ENCODE assay signal across 11 mouse cellular contexts in the genomic region with DNA sequence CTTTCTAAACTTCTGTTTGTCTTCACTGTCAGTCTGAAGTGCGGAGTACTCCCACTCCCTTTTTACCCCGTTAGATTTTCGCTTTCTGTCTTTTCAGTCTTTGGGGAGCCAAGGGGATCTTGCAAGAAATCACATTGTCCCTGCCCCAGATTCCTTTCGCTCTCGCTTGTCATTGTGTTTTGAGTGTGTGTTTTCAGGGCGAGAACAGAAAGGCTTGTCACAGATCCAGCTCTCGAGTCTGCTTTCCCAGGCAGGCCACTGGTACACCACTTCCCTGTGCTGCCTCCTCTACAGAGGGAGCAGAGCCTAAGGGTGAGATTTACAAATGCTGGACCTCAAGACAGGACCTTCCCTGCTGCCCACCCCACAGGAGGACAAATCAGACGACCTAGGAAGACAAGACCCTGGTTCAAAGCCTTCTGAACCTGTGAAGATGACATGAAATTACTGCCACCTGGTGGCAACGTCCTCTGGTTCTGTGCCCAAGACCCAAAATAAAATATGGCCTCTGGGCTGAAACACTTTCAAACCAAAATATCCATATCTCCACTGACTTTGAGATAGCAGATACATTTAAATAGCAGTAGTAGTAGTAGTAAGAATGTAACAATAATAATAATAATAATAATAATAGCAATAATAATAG.
DNase-seq lines count a peak whose midpoint lies in the region; ATAC-seq lines count a peak whose summit lies in the region.
"Had no signal": no experiment of that assay in that cellular context is flagged by ENCODE, and none has a peak within 500 bp of the region (broad histone marks: within the 10 kb centered on the region; RNA-seq: fewer than 3 reads in every experiment).

No protein-coding gene starts in this region.

- no peaks in the 10 kb centered on the region for H3K4me1 ChIP-seq in kidney, embryonic 14.5 days (ENCODE audit: control insufficient read depth, insufficient read depth, low read length)

- WGBS in kidney, embryonic 14.5 days = 64% methylated on average over 9 of the region's 9 CpGs

- H3K9me3 ChIP-seq in kidney, embryonic 14.5 days (ENCODE audit: control insufficient read depth, low read length) = no peaks in the 10 kb centered on the region

- DNase-seq in kidney, postnatal 4 days = peak; percentile 14 to 32
- peak; percentile 5 for DNase-seq in thymus, postnatal 14 days
- no peak for DNase-seq in thymus, postnatal 10 days (ENCODE audit: low spot score in 2 of 2)
- peak; percentile 49 for DNase-seq in embryo, embryonic 10.5 days (ENCODE audit: low spot score)
- peak; percentile 3 for DNase-seq in splenic B cell, adult 2 months (ENCODE audit: low read depth, low spot score)
- no peak for DNase-seq in urinary bladder, adult 2 months (ENCODE audit: low spot score)
- DNase-seq in heart, postnatal 25 days (ENCODE audit: low spot score) = no peak
- DNase-seq: adrenal gland, adult 2 months; layer of hippocampus, postnatal 36 days had no signal

- H3K36me3 ChIP-seq in kidney, embryonic 14.5 days (ENCODE audit: control insufficient read depth, insufficient read depth, low read length) = no peaks in the 10 kb centered on the region
- no peaks in the 10 kb centered on the region for H3K36me3 ChIP-seq in splenic B cell, adult 2 months (ENCODE audit: control insufficient read depth, insufficient read depth, low read length, poor library complexity, severe bottlenecking)

- intact Hi-C loops in heart, postnatal 25 days (cut with DNase I) = loop anchor here (2.0 kb wide), 1 partner anchor 111 kb away; no protein-coding TSS in a partner anchor

- no peak overlapping the region for H3K4me3 ChIP-seq in kidney, embryonic 14.5 days (ENCODE audit: low read length)

- H3K27ac ChIP-seq in kidney, embryonic 14.5 days (ENCODE audit: low read depth, low read length) = no peak overlapping the region

- H3K4me2 ChIP-seq in kidney, embryonic 14.5 days (replicated peaks; ENCODE audit: low read depth, low read length) = no peak overlapping the region

- ATAC-seq in kidney, embryonic 14.5 days (ENCODE audit: low FRiP score, low TSS enrichment) = no peak
- ATAC-seq: lung, postnatal 0 days had no signal

- no peak overlapping the region for H3K9ac ChIP-seq in kidney, embryonic 14.5 days (ENCODE audit: low read depth, low read length)

- H3K27me3 ChIP-seq in kidney, embryonic 14.5 days (ENCODE audit: control insufficient read depth, insufficient read depth, low read length) = no peaks in the 10 kb centered on the region; the same call in 1 of the 2 replicates
- no peaks in the 10 kb centered on the region for H3K27me3 ChIP-seq in splenic B cell, adult 2 months (ENCODE audit: control insufficient read depth, insufficient read depth, low read length, poor library complexity, severe bottlenecking)

Comparison
In these comparisons a context has a peak if more than half of its experiments do, and no peak if none do; other contexts are left out.
1. DNase-seq: peak in kidney, postnatal 4 days (2 of 2), thymus, postnatal 14 days (single experiment), embryo, embryonic 10.5 days (single experiment) and splenic B cell, adult 2 months (single experiment); none in thymus, postnatal 10 days (0 of 2), urinary bladder, adult 2 months (single experiment) and heart, postnatal 25 days (single experiment).